Mouse (Mus musculus): ENCODE measurements around the gene Lrrc7. TPM values are rescaled to one million over a fixed set of nuclear protein-coding genes. Genes with fewer than 3 reads are reported as not detected.

Lrrc7 gene
- polyA plus RNA-seq (2015; fragmentation: Illumina TruSeq; extraction: RNeasy Lipid Tissue Mini Kit (QIAGEN cat#74804); ENCODE audit: insufficient read depth, low replicate concordance): not detected

GRCm38 (mm10) chr3:158561987-158562360, at the start of gene Lrrc7:
Gene Lrrc7 (minus strand): TSS chr3:158562221.

GRCm38 (mm10) chr3:158036329-158036988, 525.6 kb downstream of the Lrrc7 start, which contains the start of the genes Srsf11 and Lrrc40:
Gene Srsf11 (minus strand): TSS chr3:158036639.
Gene Lrrc40 (plus strand): TSS chr3:158036662.

